Comparison of ENCODE assay signal across 8 mouse cellular contexts in genomic region chr4:117483931-117484255, GRCm38 (mm10). TPM values are rescaled to one million over a fixed set of nuclear protein-coding genes. Genes with fewer than 3 reads are reported as not detected.
A peak's percentile ranks its signal among the peaks of the same experiment; 100 is the strongest.
DNase-seq lines count a peak whose midpoint lies in the region; ATAC-seq lines count a peak whose summit lies in the region.

No protein-coding gene starts in this region.

- peak overlapping the region; percentile 60; the same call in 1 of the 2 replicates for H3K9ac ChIP-seq in hindbrain, embryonic 12.5 days
- peak overlapping the region; percentile 37; the same call in 1 of the 2 replicates for H3K9ac ChIP-seq in limb, embryonic 15.5 days
- peak overlapping the region; percentile 60 for H3K9ac ChIP-seq in neural tube, embryonic 13.5 days

- no peaks in the 10 kb centered on the region for H3K36me3 ChIP-seq in forebrain, embryonic 10.5 days (replicated peaks)
- H3K36me3 ChIP-seq in hindbrain, embryonic 12.5 days = no peaks in the 10 kb centered on the region
- no peaks in the 10 kb centered on the region for H3K36me3 ChIP-seq in limb, embryonic 15.5 days
- H3K36me3 ChIP-seq in neural tube, embryonic 13.5 days = no peaks in the 10 kb centered on the region

- no peak for ATAC-seq in hindbrain, embryonic 12.5 days (ENCODE audit: low FRiP score)
- ATAC-seq in limb, embryonic 15.5 days (ENCODE audit: insufficient number of reproducible peaks, low FRiP score, low TSS enrichment, low read depth) = no peak
- ATAC-seq in neural tube, embryonic 13.5 days (ENCODE audit: low read depth) = no peak

- H3K4me1 ChIP-seq in forebrain, embryonic 10.5 days = peaks cover 42% of the 10 kb centered on the region
- peaks cover 42% of the 10 kb centered on the region for H3K4me1 ChIP-seq in hindbrain, embryonic 12.5 days
- H3K4me1 ChIP-seq in limb, embryonic 15.5 days = peaks cover 14% of the 10 kb centered on the region
- peaks cover 60% of the 10 kb centered on the region for H3K4me1 ChIP-seq in neural tube, embryonic 13.5 days (replicated peaks)

- 1% methylated on average over 15 of the region's 15 CpGs for WGBS in forebrain, embryonic 10.5 days
- 1% methylated on average over 15 of the region's 15 CpGs for WGBS in hindbrain, embryonic 12.5 days
- WGBS in limb, embryonic 15.5 days = 1% methylated on average over 15 of the region's 15 CpGs
- WGBS in neural tube, embryonic 13.5 days = under 1% methylated on average over 15 of the region's 15 CpGs

- H3K9me3 ChIP-seq in forebrain, embryonic 10.5 days = no peaks in the 10 kb centered on the region
- H3K9me3 ChIP-seq in hindbrain, embryonic 12.5 days (replicated peaks) = no peaks in the 10 kb centered on the region
- H3K9me3 ChIP-seq in limb, embryonic 15.5 days = no peaks in the 10 kb centered on the region
- H3K9me3 ChIP-seq in neural tube, embryonic 13.5 days = no peaks in the 10 kb centered on the region

- H3K4me2 ChIP-seq in hindbrain, embryonic 12.5 days (replicated peaks) = peak overlapping the region; percentile 87
- peak overlapping the region; percentile 99 for H3K4me2 ChIP-seq in limb, embryonic 15.5 days
- peak overlapping the region; percentile 65 for H3K4me2 ChIP-seq in neural tube, embryonic 13.5 days

- DNase-seq in urinary bladder, postnatal 36 days (ENCODE audit: low spot score in 2 of 2) = peak; percentile 7 to 29
- DNase-seq in urinary bladder, postnatal 10 days (ENCODE audit: low spot score) = no peak
- peak; percentile 52 for DNase-seq in forebrain, embryonic 10.5 days (ENCODE audit: extremely low spot score, low spot score)
- no peak for DNase-seq in layer of hippocampus, postnatal 36 days
- DNase-seq in frontal cortex, postnatal 25 days (ENCODE audit: low spot score in 2 of 2) = no peak

- peak overlapping the region; percentile 75 for H3K27ac ChIP-seq in forebrain, embryonic 10.5 days
- H3K27ac ChIP-seq in hindbrain, embryonic 12.5 days = peak overlapping the region; percentile 77; the same call in 1 of the 2 replicates
- peak overlapping the region; percentile 33; the same call in 1 of the 2 replicates for H3K27ac ChIP-seq in limb, embryonic 15.5 days
- peak overlapping the region; percentile 75; the same call in 1 of the 2 replicates for H3K27ac ChIP-seq in neural tube, embryonic 13.5 days (replicated peaks)

- H3K27me3 ChIP-seq in forebrain, embryonic 10.5 days (ENCODE audit: poor library complexity, severe bottlenecking) = peaks cover 100% of the 10 kb centered on the region
- peaks cover 82% of the 10 kb centered on the region for H3K27me3 ChIP-seq in hindbrain, embryonic 12.5 days
- H3K27me3 ChIP-seq in limb, embryonic 15.5 days = peaks cover 43% of the 10 kb centered on the region
- peaks cover 96% of the 10 kb centered on the region for H3K27me3 ChIP-seq in neural tube, embryonic 13.5 days

- H3K4me3 ChIP-seq in forebrain, embryonic 10.5 days = peak overlapping the region; percentile 58
- peak overlapping the region; percentile 42 for H3K4me3 ChIP-seq in hindbrain, embryonic 12.5 days
- peak overlapping the region; percentile 50 for H3K4me3 ChIP-seq in limb, embryonic 15.5 days
- peak overlapping the region; percentile 35 for H3K4me3 ChIP-seq in neural tube, embryonic 13.5 days

RNA-seq across cellular contexts. Expression of gene Rnf220, which starts 13.0 kb away (rescaled TPM):
- polyA plus RNA-seq in forebrain, embryonic 10.5 days (2016; fragmentation: Nextera tagmentation; extraction: Ambion mirVana) = 94.3 and 98.2 TPM in 2 replicates
- polyA plus RNA-seq in hindbrain, embryonic 12.5 days (2016; fragmentation: Nextera tagmentation; extraction: Ambion mirVana) = 104 and 111 TPM in 2 replicates
- polyA plus RNA-seq in limb, embryonic 15.5 days (2015; fragmentation: Nextera tagmentation; extraction: Ambion mirVana) = 64.7 and 73.0 TPM in 2 replicates
- 97.1 and 104 TPM in 2 replicates for polyA plus RNA-seq in neural tube, embryonic 13.5 days (2015; fragmentation: Nextera tagmentation; extraction: Ambion mirVana)
- total RNA-seq in layer of hippocampus, postnatal 36 days (2021) = 100 to 1,000 TPM; 164 to 175 TPM

Comparison
In these comparisons a context has a peak if more than half of its experiments do, and no peak if none do; other contexts are left out.
1. DNase-seq: peak in urinary bladder, postnatal 36 days (2 of 2) and forebrain, embryonic 10.5 days (single experiment); none in urinary bladder, postnatal 10 days (single experiment), layer of hippocampus, postnatal 36 days (0 of 2) and frontal cortex, postnatal 25 days (0 of 2).
2. Peak in every context shown above with its lines, with median percentiles within 50 percentile points of each other: H3K27ac ChIP-seq, H3K4me3 ChIP-seq, H3K4me2 ChIP-seq and H3K9ac ChIP-seq.